Mouse (Mus musculus): ENCODE measurements around the gene Fsd2. TPM values are rescaled to one million over a fixed set of nuclear protein-coding genes. Genes with fewer than 3 reads are reported as not detected.

The Fsd2 gene
- total RNA-seq (2021), result 100 to 1,000 TPM; 304 to 322 TPM
- polyA plus RNA-seq (2012; rRNA removed), result 85.7 and 184 TPM in 2 replicates
- long read RNA-seq, transcript Fsd2-201 (13 exons, 3,985 nt), result major isoform, 96 of 127 reads
- long read RNA-seq, partial matches to known transcripts, result 8 of 127 reads
- long read RNA-seq, other reads (novel, unspliced or antisense), result 23 of 127 reads

GRCm38 (mm10) chr7:81566892-81567291 is at the start of gene Fsd2:
Gene Fsd2, minus strand, starts transcription at chr7:81566944.
- Histone ChIP-seq H3K9ac (ENCODE audit: low read depth, low read length) (peak within 1 kb of the TSS; percentile 52), H3K27ac (peak within 1 kb of the TSS; percentile 91), H3K79me2 (replicated peaks; ENCODE audit: control insufficient read depth, insufficient read depth, low read length) (no peaks in the 10 kb centered on the region), H3K4me3 (peak within 1 kb of the TSS; percentile 47), H3K36me3 (ENCODE audit: control insufficient read depth, insufficient read depth, low read length) (no peaks in the 10 kb centered on the region; the same call in 1 of the 2 replicates), H3K4me1 (ENCODE audit: control insufficient read depth, insufficient read depth, low read length) (no peaks in the 10 kb centered on the region; the same call in 1 of the 2 replicates), H3K27me3 (ENCODE audit: control insufficient read depth, insufficient read depth, low read length) (no peaks in the 10 kb centered on the region)
- intact Hi-C loops (cut with DNase I), result no loop called here
- DNase-seq, result peak; percentile 51 to 78
- TF ChIP-seq EP300 (IDR thresholded peaks at IDR 0.05; ENCODE audit: insufficient read depth, low read depth, low read length) (peak; percentile 94), CTCF (IDR thresholded peaks at IDR 0.05) (no peak), POLR2A (IDR thresholded peaks at IDR 0.05; ENCODE audit: insufficient read depth, low read depth, low read length) (peak; percentile 75)
- WGBS, result 62% methylated on average over 9 of the region's 9 CpGs

- 78% methylated on average over 9 of the region's 9 CpGs for WGBS
Measured at GRCm38 (mm10) chr7:81615031-81615430, 48.3 kb upstream of the Fsd2 start.

GRCm38 (mm10) chr7:81612856-81613635 is 46.3 kb upstream of the Fsd2 start:
- Histone ChIP-seq H3K4me1 (ENCODE audit: control insufficient read depth, insufficient read depth, low read length) (no peaks in the 10 kb centered on the region), H3K4me3 (no peak overlapping the region), H3K27ac (no peak overlapping the region), H3K79me2 (replicated peaks; ENCODE audit: control insufficient read depth, insufficient read depth, low read length) (no peaks in the 10 kb centered on the region), H3K9ac (ENCODE audit: low read depth, low read length) (no peak overlapping the region), H3K27me3 (ENCODE audit: control insufficient read depth, insufficient read depth, low read length) (no peaks in the 10 kb centered on the region), H3K36me3 (ENCODE audit: control insufficient read depth, insufficient read depth, low read length) (no peaks in the 10 kb centered on the region)
- DNase-seq, result no peak
- intact Hi-C loops (cut with DNase I), result loop anchor here (5.0 kb wide), 1 partner anchor 129 kb away; no protein-coding TSS in a partner anchor
- 84% methylated on average over 13 of the region's 13 CpGs for WGBS
- TF ChIP-seq POLR2A (IDR thresholded peaks at IDR 0.05; ENCODE audit: insufficient read depth, low read depth, low read length), result no peak
- no peak for TF ChIP-seq CTCF (IDR thresholded peaks at IDR 0.05)
- TF ChIP-seq EP300 (IDR thresholded peaks at IDR 0.05; ENCODE audit: insufficient read depth, low read depth, low read length), result no peak

More at GRCm38 (mm10) chr7:81615031-81615430, 48.3 kb upstream of the Fsd2 start:
- Histone ChIP-seq H3K79me2 (replicated peaks; ENCODE audit: control insufficient read depth, insufficient read depth, low read length) (no peaks in the 10 kb centered on the region), H3K9ac (ENCODE audit: low read depth, low read length) (no peak overlapping the region), H3K4me1 (ENCODE audit: control insufficient read depth, insufficient read depth, low read length) (no peaks in the 10 kb centered on the region), H3K36me3 (ENCODE audit: control insufficient read depth, insufficient read depth, low read length) (no peaks in the 10 kb centered on the region), H3K27me3 (ENCODE audit: control insufficient read depth, insufficient read depth, low read length) (no peaks in the 10 kb centered on the region), H3K4me3 (no peak overlapping the region), H3K27ac (no peak overlapping the region)
- no peak for DNase-seq
- intact Hi-C loops (cut with DNase I), result no loop called here
- TF ChIP-seq EP300 (IDR thresholded peaks at IDR 0.05; ENCODE audit: insufficient read depth, low read depth, low read length) (no peak), POLR2A (IDR thresholded peaks at IDR 0.05; ENCODE audit: insufficient read depth, low read depth, low read length) (no peak), CTCF (IDR thresholded peaks at IDR 0.05) (no peak)

- Histone ChIP-seq H3K27ac (no peak overlapping the region), H3K79me2 (replicated peaks; ENCODE audit: control insufficient read depth, insufficient read depth, low read length) (no peaks in the 10 kb centered on the region), H3K4me3 (no peak overlapping the region), H3K9ac (ENCODE audit: low read depth, low read length) (no peak overlapping the region), H3K4me1 (ENCODE audit: control insufficient read depth, insufficient read depth, low read length) (no peaks in the 10 kb centered on the region), H3K27me3 (ENCODE audit: control insufficient read depth, insufficient read depth, low read length) (no peaks in the 10 kb centered on the region), H3K36me3 (ENCODE audit: control insufficient read depth, insufficient read depth, low read length) (no peaks in the 10 kb centered on the region)
- 55% methylated on average over 18 of the region's 18 CpGs for WGBS
- intact Hi-C loops (cut with DNase I), result loop anchor here (5.0 kb wide), 1 partner anchor 132 kb away; no protein-coding TSS in a partner anchor
- TF ChIP-seq POLR2A (IDR thresholded peaks at IDR 0.05; ENCODE audit: insufficient read depth, low read depth, low read length) (no peak), CTCF (IDR thresholded peaks at IDR 0.05) (peak; percentile 61)
- peak in 1 of 2 experiments; percentile 12 for DNase-seq
Measured at GRCm38 (mm10) chr7:81610125-81610524, 43.4 kb upstream of the Fsd2 start.

- WGBS, result 68% methylated on average over 5 of the region's 5 CpGs
- H3K9ac ChIP-seq (ENCODE audit: low read depth, low read length), result no peak overlapping the region
- H3K4me1 ChIP-seq (ENCODE audit: control insufficient read depth, insufficient read depth, low read length), result no peaks in the 10 kb centered on the region
- no peak overlapping the region for H3K27ac ChIP-seq
- no peaks in the 10 kb centered on the region for H3K27me3 ChIP-seq (ENCODE audit: control insufficient read depth, insufficient read depth, low read length)
- no peak for TF ChIP-seq POLR2A (IDR thresholded peaks at IDR 0.05; ENCODE audit: insufficient read depth, low read depth, low read length)
- no peak for TF ChIP-seq CTCF (IDR thresholded peaks at IDR 0.05)
- TF ChIP-seq EP300 (IDR thresholded peaks at IDR 0.05; ENCODE audit: insufficient read depth, low read depth, low read length), result no peak
- no peak overlapping the region for H3K4me3 ChIP-seq
- H3K79me2 ChIP-seq (replicated peaks; ENCODE audit: control insufficient read depth, insufficient read depth, low read length), result no peaks in the 10 kb centered on the region
- H3K36me3 ChIP-seq (ENCODE audit: control insufficient read depth, insufficient read depth, low read length), result no peaks in the 10 kb centered on the region
- intact Hi-C loops (cut with DNase I), result no loop called here
- no peak for DNase-seq
Measured at GRCm38 (mm10) chr7:81606452-81606851, 39.7 kb upstream of the Fsd2 start.

- no peak for DNase-seq
- H3K27me3 ChIP-seq (ENCODE audit: control insufficient read depth, insufficient read depth, low read length), result no peaks in the 10 kb centered on the region
- intact Hi-C loops (cut with DNase I), result no loop called here
- H3K4me3 ChIP-seq, result no peak overlapping the region
- TF ChIP-seq POLR2A (IDR thresholded peaks at IDR 0.05; ENCODE audit: insufficient read depth, low read depth, low read length) (no peak), EP300 (IDR thresholded peaks at IDR 0.05; ENCODE audit: insufficient read depth, low read depth, low read length) (no peak), CTCF (IDR thresholded peaks at IDR 0.05) (no peak)
- WGBS, result 41% methylated on average over 4 of the region's 4 CpGs
- H3K36me3 ChIP-seq (ENCODE audit: control insufficient read depth, insufficient read depth, low read length), result no peaks in the 10 kb centered on the region
- no peaks in the 10 kb centered on the region for H3K4me1 ChIP-seq (ENCODE audit: control insufficient read depth, insufficient read depth, low read length)
- H3K27ac ChIP-seq, result no peak overlapping the region
- no peaks in the 10 kb centered on the region for H3K79me2 ChIP-seq (replicated peaks; ENCODE audit: control insufficient read depth, insufficient read depth, low read length)
- H3K9ac ChIP-seq (ENCODE audit: low read depth, low read length), result no peak overlapping the region
Measured at GRCm38 (mm10) chr7:81605489-81605888, 38.7 kb upstream of the Fsd2 start.

Measured in heart, adult 2 months (tissue).